In genomic region chr2:165876201-165876918, GRCm38 (mm10) we compare ENCODE assay signal across 8 mouse cellular contexts. TPM values are rescaled to one million over a fixed set of nuclear protein-coding genes. Genes with fewer than 3 reads are reported as not detected.
A peak's percentile ranks its signal among the peaks of the same experiment; 100 is the strongest.
DNase-seq lines count a peak whose midpoint lies in the region; ATAC-seq and TF ChIP-seq lines count a peak whose summit lies in the region.

No protein-coding gene starts in this region.

- peaks cover 30% of the 10 kb centered on the region for H3K36me3 ChIP-seq in forebrain, embryonic 14.5 days (ENCODE audit: control insufficient read depth, insufficient read depth, low read length)
- H3K36me3 ChIP-seq in liver, embryonic 15.5 days (replicated peaks), result peaks cover 87% of the 10 kb centered on the region

- H3K27ac ChIP-seq in gastrocnemius, adult 2 months, result peak overlapping the region; percentile 93
- H3K27ac ChIP-seq in forebrain, embryonic 14.5 days (ENCODE audit: low read depth, low read length), result peak overlapping the region; percentile 40; the same call in 1 of the 2 replicates
- H3K27ac ChIP-seq in liver, embryonic 15.5 days (replicated peaks), result 0 out of 2 replicates have a peak overlapping the region, but pooled peaks have one; percentile 30

- H3K4me3 ChIP-seq in gastrocnemius, adult 2 months, result no peak overlapping the region
- H3K4me3 ChIP-seq in forebrain, embryonic 14.5 days (ENCODE audit: low read depth, low read length), result no peak overlapping the region
- H3K4me3 ChIP-seq in liver, embryonic 15.5 days (replicated peaks), result no peak overlapping the region

- WGBS in forebrain, embryonic 14.5 days, result 47% methylated on average over 8 of the region's 8 CpGs
- 66% methylated on average over 8 of the region's 8 CpGs for WGBS in liver, embryonic 15.5 days (ENCODE audit: insufficient replicate concordance)

- H3K27me3 ChIP-seq in forebrain, embryonic 14.5 days (replicated peaks; ENCODE audit: control insufficient read depth, insufficient read depth, low read length), result no peaks in the 10 kb centered on the region
- H3K27me3 ChIP-seq in liver, embryonic 15.5 days, result no peaks in the 10 kb centered on the region

- DNase-seq in gastrocnemius, adult 2 months, result no peak
- DNase-seq in gastrocnemius, adult 18-20 months (ENCODE audit: low spot score), result no peak
- peak; percentile 78 for DNase-seq in MN1 (ENCODE audit: low spot score)
- no peak for DNase-seq in forebrain, embryonic 14.5 days (ENCODE audit: low spot score)
- no peak for DNase-seq in ovary, postnatal 14 days (ENCODE audit: low spot score)
- no peak for DNase-seq in kidney, adult 18-20 months
- DNase-seq in gastrocnemius, postnatal 25 days, result no peak

- intact Hi-C loops in gastrocnemius, adult 2 months (cut with DNase I), result no loop called here

- TF ChIP-seq CTCF in gastrocnemius, adult 2 months (IDR thresholded peaks at IDR 0.05), result no peak

- peaks cover 66% of the 10 kb centered on the region for H3K4me1 ChIP-seq in forebrain, embryonic 14.5 days (ENCODE audit: control insufficient read depth, insufficient read depth, low read length)
- H3K4me1 ChIP-seq in liver, embryonic 15.5 days (replicated peaks), result peaks cover 84% of the 10 kb centered on the region

- H3K4me2 ChIP-seq in forebrain, embryonic 14.5 days (ENCODE audit: low read length), result peak overlapping the region; percentile 46
- no peak overlapping the region for H3K4me2 ChIP-seq in liver, embryonic 15.5 days

- H3K9ac ChIP-seq in forebrain, embryonic 14.5 days (ENCODE audit: low read length), result peak overlapping the region; percentile 57; the same call in 1 of the 2 replicates
- no peak overlapping the region for H3K9ac ChIP-seq in liver, embryonic 15.5 days

- no peaks in the 10 kb centered on the region for H3K9me3 ChIP-seq in forebrain, embryonic 14.5 days (replicated peaks; ENCODE audit: control insufficient read depth, low read length)
- no peaks in the 10 kb centered on the region for H3K9me3 ChIP-seq in liver, embryonic 15.5 days (replicated peaks)

- ATAC-seq in forebrain, embryonic 14.5 days, result no peak
- ATAC-seq in liver, embryonic 15.5 days (ENCODE audit: insufficient read depth), result no peak

RNA-seq across cellular contexts. Expression of gene Zmynd8, which starts 22.5 kb away (rescaled TPM):
- 10 to 100 TPM; 13.1 to 23.3 TPM for total RNA-seq in gastrocnemius, adult 2 months (2021)
- total RNA-seq in gastrocnemius, adult 18-20 months (2021), result 10 to 100 TPM; 16.4 to 17.2 TPM
- polyA plus RNA-seq in forebrain, embryonic 14.5 days (2014; fragmentation: Nextera tagmentation; extraction: Ambion mirVana), result 43.3 and 58.0 TPM in 2 replicates
- 19.1 and 24.6 TPM in 2 replicates for polyA plus RNA-seq in liver, embryonic 15.5 days (2015; fragmentation: Nextera tagmentation; extraction: Ambion mirVana)
- 10 to 100 TPM; 17.1 to 18.4 TPM for total RNA-seq in gastrocnemius, postnatal 25 days (2021)

Comparison
In these comparisons a context has a peak if more than half of its experiments do, and no peak if none do; other contexts are left out.
1. H3K27ac ChIP-seq: peak in every context shown above with its lines; median percentile 93 in gastrocnemius, adult 2 months; 40 in forebrain, embryonic 14.5 days; 30 in liver, embryonic 15.5 days.